Mouse (Mus musculus) left cerebral cortex, adult 11 months (tissue): ENCODE data around the gene Tnfrsf18.

ENCODE experiments used
- DNase-seq: peaks from one replicate; pipeline ENCODE4 v3.0.0; 2022; ENCODE audit warnings: low spot score

The Tnfrsf18 gene

GRCm38 (mm10) chr4:156026013-156026412, at the start of gene Tnfrsf18:
Gene Tnfrsf18, plus strand, starts transcription at chr4:156026164.
- DNase-seq, result no peak

GRCm38 (mm10) chr4:155981436-155982082, 44.4 kb upstream of the Tnfrsf18 start:
- DNase-seq, result no peak

- DNase-seq, result no peak
Measured at GRCm38 (mm10) chr4:155983788-155984187, 42.2 kb upstream of the Tnfrsf18 start.

- peak; percentile 43 for DNase-seq
Measured at GRCm38 (mm10) chr4:155991211-155991907, 34.6 kb upstream of the Tnfrsf18 start.

GRCm38 (mm10) chr4:155991908-155992230, 34.1 kb upstream of the Tnfrsf18 start:
- DNase-seq, result no peak

GRCm38 (mm10) chr4:155992241-155992905, 33.6 kb upstream of the Tnfrsf18 start, which contains the start of the genes B3galt6 and Sdf4:
Gene B3galt6, minus strand, starts transcription at chr4:155992649.
Gene Sdf4, plus strand, starts transcription at chr4:155992872.
- DNase-seq, result peak; percentile 83

GRCm38 (mm10) chr4:155992906-155993547, 32.9 kb upstream of the Tnfrsf18 start:
- DNase-seq, result peak; percentile 95

- DNase-seq, result no peak
Measured at GRCm38 (mm10) chr4:155993606-155994005, 32.4 kb upstream of the Tnfrsf18 start.

GRCm38 (mm10) chr4:156004109-156004508, 21.9 kb upstream of the Tnfrsf18 start:
- no peak for DNase-seq

GRCm38 (mm10) chr4:156008369-156008768, 17.6 kb upstream of the Tnfrsf18 start:
- DNase-seq, result no peak

GRCm38 (mm10) chr4:156013637-156014036, 12.3 kb upstream of the Tnfrsf18 start, which contains the start of gene Tnfrsf4:
Gene Tnfrsf4, plus strand, starts transcription at chr4:156013843.
- peak; percentile 39 for DNase-seq

- no peak for DNase-seq
Measured at GRCm38 (mm10) chr4:156014436-156014835, 11.5 kb upstream of the Tnfrsf18 start.

GRCm38 (mm10) chr4:156019771-156020170, 6.2 kb upstream of the Tnfrsf18 start:
- no peak for DNase-seq

- DNase-seq, result no peak
Measured at GRCm38 (mm10) chr4:156021381-156021780, 4.6 kb upstream of the Tnfrsf18 start.

- DNase-seq, result no peak
Measured at GRCm38 (mm10) chr4:156021942-156022419, 4.0 kb upstream of the Tnfrsf18 start.

GRCm38 (mm10) chr4:156023520-156023919, 2.4 kb upstream of the Tnfrsf18 start:
- no peak for DNase-seq

- DNase-seq, result no peak
Measured at GRCm38 (mm10) chr4:156024184-156024583, 1.8 kb upstream of the Tnfrsf18 start.

GRCm38 (mm10) chr4:156028580-156028979, 2.6 kb downstream of the Tnfrsf18 start:
- DNase-seq, result no peak

- no peak for DNase-seq
Measured at GRCm38 (mm10) chr4:156030651-156031118, 4.7 kb downstream of the Tnfrsf18 start.

- no peak for DNase-seq
Measured at GRCm38 (mm10) chr4:156031255-156031592, 5.3 kb downstream of the Tnfrsf18 start.

- peak; percentile 79 for DNase-seq
Measured at GRCm38 (mm10) chr4:156031593-156032391, 5.8 kb downstream of the Tnfrsf18 start.
